Mouse (Mus musculus) stomach, postnatal 0 days (tissue): Measurements from ENCODE around the gene Jak1.

Experiments
- CTCF ChIP-seq: IDR thresholded peaks from 2 replicates; pipeline ENCODE4 v1.5.1; 2016; ENCODE audit warnings: antibody characterized with exemption, low read depth, mild to moderate bottlenecking, moderate library complexity
- EP300 ChIP-seq: optimal IDR thresholded peaks from 2 replicates; pipeline ENCODE3; 2016; ENCODE audit warnings: antibody characterized with exemption

DNA sequence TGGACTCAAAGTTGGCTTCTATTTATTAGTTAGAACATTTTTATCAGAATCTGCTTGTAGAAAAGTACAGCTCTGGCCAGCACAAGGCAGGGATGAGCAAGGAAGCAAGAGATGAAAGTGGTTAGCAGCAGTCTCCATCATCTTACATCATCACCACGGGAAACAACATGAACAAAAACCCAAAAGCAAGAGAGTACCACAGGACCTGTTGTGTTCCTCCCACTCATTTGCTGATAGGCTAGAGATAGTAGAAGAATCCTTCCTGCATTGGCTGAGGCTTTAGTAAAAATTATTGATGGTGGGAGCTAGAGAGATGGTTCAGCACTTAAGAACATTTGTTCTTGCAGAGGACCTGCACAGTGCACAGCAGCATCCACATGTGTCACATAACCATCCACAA lies 70.9 kb downstream of the Jak1 start:
- no peak for TF ChIP-seq EP300
- TF ChIP-seq CTCF, result no peak
